Mouse (Mus musculus) erythroblast, embryonic 14.5 days (primary cell): ENCODE measurements around the gene Prrt2.

Source experiments
- GATA1 ChIP-seq: IDR thresholded peaks from 2 replicates; pipeline ENCODE4 v1.6.1; 2012; ENCODE audit warnings: low read length, inconsistent platforms, mixed read lengths
- TAL1 ChIP-seq: IDR thresholded peaks from 3 replicates; pipeline ENCODE4 v1.6.1; 2012; ENCODE audit warnings: low read length, inconsistent platforms, mixed read lengths

GRCm38 (mm10) chr7:127023896-127024690 is 3.1 kb upstream of the Prrt2 start:
- TF ChIP-seq GATA1 (no peak), TAL1 (no peak)
